Mouse (Mus musculus) WW6 (cell line): ENCODE data around the gene Fam98c.
"Not testable (repeated sequence)": the region's sequence is repeated elsewhere in the genome, so short reads cannot be mapped to it uniquely, and the experiment has no call there.

Experiments
- DNase-seq: peaks from one replicate; pipeline ENCODE4 v3.0.0-alpha.2; 2013; ENCODE audit warnings: low read depth, low spot score

Fam98c gene

DNA sequence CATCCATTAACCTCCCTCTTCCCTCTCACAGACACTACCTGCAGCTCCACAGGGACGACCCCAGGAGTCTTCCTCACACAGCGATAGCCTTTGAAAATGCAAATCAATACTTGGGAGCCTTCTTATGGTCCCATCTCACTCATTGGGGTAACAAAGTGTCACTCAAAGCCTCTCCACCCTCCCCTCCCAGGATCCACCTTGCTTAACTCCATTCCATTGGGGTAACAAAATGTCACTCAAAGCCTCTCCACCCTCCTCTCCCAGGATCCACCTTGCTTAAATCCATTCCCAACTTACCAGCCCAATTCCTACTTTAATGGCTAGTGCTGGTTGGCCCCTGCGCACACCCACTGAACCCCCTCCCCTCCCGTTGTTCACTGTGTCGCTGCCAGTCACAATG, 2.2 kb upstream of the Fam98c start:
- DNase-seq = peak; percentile 87

DNA sequence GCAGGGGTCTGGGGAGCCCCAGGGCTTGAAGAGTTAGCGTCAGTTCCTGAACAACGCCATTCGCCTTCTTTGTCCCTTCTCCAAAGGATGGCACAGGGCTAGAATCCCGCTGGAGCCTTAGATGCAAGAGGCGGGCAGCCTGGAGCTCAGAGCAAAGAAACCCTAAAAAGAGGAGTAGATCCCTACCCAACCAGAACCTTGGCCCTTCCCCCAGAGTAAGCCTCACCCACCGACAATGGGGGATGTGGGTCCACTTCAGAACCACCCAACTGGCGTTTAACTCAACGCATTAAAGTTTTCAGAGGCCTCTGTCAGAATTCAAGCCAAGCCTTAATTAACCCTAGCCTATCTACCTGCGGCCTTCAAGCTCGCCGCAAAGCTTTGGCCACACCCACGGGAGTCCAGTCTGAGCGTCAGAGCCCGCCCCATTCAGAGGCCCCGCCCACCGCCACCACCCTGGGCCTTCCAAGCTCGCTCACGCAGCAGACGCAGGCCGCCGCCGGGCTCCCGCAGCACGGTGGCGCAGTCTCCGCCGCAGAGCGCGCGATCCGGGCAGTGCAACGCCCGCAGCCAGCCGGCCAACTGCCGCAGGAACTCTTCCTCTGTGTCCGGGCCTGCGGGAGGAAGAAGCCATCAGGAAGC, 717 bp downstream of the Fam98c start:
- DNase-seq = no peak

DNA sequence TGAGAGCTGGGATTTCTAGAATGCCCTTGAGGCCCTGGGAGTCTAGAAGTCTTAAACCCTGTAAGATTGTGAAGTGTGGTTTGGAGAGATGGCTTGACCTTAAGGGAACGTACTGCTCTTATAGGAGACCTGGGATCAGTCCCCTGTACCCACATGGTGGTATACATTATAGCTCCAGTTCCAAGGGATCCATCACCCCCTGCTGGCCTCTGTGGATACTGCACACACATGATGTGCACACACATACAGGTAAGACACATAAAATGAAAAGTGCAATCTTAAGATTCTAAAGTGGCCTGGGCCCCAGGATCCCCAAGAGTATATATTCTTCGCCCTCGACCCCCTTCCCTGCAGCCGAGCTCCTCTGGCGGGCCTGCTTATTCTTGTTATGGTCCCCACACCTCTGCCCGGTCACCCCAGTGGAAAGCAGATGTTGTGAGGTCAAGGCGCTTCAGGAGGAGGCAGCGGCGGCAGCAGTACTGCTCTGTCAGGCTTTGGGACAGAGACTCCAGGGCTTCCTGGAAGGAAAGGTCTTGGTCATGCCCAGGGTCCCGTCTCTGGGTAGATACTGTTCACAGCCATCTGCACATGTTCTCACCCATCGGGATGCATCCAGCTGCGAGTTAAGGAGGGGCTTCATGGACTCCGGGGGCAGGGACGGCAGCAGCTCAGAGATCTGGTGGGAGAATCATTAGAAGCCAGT, 1.9 kb downstream of the Fam98c start:
- DNase-seq = no peak

DNA sequence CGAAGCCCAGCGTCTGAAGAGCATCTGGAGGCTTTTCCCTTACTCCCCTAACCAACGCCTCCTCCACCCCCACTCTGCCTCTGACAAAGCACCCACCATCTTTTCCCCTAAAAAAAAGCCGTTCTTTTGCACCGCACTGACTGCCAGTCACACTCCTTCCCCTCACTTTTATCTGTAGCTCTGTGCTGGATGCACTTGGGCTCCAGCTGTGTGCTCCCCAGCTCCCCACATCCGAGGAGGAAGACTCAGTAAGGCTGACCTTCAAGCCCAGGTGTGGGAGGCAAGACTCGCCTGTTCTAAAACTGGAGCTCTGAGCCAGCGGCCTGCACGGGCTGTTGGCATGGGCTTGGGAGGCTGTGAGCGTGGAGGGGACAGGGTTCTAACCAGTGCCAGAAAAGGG, 4.5 kb downstream of the Fam98c start:
- no peak for DNase-seq

DNA sequence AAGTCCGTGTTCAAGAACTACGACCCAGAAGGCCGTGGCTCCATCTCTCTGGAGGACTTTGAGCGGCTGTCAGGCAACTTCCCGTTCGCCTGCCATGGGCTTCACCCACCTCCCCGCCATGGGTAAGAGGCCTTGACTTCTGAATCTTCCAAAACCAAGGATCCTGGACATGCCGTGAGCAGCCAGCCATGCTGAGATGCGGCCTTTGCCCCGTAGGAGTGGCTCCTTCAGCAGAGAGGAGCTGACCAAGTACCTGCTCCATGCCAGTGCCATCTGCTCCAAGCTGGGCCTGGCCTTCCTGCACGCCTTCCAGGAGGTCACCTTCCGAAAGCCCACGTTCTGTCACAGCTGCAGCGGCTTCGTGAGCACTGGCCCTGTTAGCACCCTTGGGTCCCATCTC, 7.3 kb downstream of the Fam98c start:
- DNase-seq = no peak

DNA sequence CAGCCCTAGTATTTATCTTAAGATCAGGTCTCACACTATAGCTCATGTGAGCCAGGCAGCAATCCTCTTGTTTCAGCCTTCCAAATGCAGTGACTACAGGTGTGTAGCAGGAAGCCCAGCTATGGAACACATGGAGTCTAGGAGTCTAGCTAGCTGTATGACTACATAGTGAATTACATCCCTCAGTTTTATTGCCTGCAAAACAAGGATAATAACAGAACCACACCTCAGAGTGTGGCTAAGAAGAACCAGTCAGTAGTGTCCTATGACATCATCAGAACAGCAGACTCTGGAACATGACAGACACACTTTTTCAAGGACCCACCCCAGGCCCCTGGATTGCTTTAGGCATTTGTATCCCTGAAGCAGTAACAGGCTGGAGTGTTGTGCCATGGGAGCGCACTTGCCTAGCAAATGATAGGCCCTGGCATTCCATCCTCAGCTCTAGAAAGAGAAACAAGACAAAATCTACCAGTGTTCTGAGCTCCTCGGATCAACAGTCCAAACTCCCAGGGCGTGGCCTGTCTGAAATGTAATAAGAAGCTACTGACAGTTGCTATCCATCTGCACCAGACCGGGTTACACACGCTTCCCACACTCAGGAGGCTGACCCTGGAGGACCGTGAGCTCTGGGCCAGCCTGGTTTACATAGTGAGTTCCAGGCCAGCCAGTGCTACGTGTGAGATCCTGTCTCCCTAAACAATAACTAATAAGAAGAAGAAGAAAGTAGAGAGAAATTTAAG, 9.2 kb downstream of the Fam98c start:
- no peak for DNase-seq

DNA sequence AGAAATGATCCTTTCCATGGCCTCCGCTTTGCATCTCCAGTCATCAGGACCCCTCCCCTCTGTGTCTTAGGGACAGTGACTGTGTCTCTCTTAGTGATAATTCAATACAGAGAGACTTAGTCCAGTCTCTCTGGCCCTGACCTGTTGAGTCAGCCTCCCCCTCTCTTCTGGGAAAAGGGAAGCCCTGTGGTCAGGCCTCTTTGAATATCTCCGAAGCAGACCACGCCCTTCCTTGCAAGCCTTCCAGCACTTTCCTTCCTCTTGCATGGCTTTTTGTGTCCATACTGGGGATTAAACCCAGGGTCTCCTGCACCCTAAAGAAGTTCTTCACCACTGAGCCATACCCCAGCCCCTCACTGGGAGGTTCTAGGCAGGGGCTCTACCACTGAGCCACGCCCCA, 12.0 kb downstream of the Fam98c start:
- no peak for DNase-seq

DNA sequence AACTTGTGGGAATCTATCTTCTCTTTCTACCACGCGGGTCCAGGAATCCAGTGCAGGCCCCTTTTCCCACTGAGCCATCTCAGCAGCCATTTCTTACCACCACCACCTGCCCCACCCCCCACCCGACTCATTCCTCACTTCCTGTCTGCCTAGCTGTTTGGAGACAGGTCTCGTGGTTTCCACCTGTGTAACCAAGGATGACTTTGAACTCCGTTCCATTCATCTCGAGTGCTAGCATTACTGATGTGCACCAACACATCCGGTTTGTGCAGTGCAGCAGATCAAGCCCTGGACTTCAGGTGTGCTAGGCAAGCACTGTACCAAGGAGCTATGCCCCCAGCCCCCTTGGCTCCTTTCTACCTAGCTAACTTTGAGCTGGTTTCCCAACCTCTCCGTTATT, 14.6 kb downstream of the Fam98c start:
- DNase-seq = no peak

DNA sequence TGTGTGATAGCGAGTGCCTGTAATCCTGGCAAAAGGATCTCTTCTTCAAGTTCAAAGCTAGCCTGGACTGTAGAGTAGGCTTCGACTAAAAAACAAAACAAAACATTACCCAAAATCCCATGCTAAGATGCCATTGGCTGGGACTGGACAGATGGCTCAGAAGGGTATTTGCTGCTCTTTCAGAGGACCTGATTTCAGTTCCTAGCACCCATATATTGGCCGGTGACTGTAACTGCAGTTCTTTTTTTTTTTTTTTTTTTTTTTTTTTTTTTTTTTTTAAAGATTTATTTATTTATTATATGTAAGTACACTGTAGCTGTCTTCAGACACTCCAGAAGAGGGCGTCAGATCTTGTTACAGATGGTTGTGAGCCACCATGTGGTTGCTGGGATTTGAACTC, 16.8 kb downstream of the Fam98c start:
- not testable (repeated sequence) for DNase-seq

DNA sequence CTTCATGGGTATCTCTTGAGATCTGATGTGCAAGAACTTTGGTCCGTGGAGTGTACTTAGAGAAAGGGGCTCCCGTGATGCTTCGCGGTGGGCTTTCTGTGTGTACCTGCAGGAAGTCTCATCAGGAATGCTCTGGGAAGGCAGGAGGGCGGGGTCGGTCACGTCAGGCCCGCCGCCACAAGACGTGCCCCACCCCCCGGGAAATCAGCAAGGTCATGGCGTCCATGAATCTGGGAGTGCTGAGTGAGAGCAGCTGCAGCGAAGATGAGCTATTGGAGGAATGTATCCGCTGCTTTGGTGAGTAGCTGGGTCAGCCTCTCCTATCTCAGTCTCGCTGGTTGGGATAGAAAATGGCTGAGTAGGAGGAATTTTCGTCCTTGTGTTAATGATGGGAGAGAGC, 18.6 kb downstream of the Fam98c start:
- no peak for DNase-seq

DNA sequence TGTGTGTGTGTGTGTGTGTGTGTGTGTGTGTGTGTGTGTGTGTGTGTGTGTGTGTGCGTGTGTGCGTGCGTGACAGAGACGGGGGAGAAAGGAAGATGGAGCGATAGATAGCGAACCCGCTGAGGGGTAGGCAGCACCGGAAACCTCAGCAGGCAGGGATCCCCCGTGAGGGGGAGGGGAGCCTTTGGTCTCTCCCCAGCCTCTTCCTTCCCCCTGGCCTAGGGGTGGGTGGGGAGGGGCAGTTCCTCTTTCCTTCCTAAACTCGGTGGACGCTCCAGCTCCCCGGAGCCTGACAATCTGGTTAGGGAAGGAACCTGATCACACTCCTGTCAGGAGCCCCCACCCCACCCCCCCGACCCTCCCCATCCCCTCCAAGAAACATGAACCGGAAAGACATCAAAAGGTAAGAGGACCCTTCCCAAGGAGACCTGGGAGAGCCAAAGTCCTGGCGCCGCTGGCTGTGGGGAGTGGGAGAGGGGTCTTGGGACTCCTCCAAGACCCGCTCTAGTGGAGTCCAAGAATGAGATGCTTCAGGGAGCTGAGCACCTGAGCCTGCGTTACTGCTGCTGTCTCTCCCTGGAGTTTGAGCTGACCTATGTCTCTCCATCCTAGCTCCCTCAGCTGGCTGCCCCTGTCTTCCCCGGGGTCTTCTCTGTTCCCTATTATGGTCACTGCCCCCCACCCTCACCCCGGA, 21.2 kb downstream of the Fam98c start, which contains the start of gene Rasgrp4:
Gene Rasgrp4, plus strand, starts transcription at position 159 of the 694 bp plus-strand sequence.
- DNase-seq = no peak

DNA sequence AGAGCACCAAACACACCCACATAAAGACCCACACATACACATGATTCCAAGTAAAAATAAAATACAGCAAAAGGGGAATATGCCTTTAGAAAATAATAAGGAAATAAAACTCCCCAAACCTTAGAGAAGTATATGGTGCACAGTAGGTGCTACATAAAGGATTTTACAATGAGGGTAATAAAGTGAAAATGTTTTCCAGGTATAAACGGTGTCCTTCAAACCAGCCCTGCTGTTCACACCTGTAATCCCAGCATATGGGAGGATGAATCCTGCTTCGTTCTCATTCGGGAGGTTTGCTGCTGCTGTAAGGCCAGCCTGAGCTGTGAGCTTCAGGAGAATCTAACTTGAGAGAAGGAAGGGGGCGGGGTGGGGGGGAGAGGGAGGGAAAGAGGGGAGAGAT, 21.8 kb downstream of the Fam98c start:
- DNase-seq = no peak

DNA sequence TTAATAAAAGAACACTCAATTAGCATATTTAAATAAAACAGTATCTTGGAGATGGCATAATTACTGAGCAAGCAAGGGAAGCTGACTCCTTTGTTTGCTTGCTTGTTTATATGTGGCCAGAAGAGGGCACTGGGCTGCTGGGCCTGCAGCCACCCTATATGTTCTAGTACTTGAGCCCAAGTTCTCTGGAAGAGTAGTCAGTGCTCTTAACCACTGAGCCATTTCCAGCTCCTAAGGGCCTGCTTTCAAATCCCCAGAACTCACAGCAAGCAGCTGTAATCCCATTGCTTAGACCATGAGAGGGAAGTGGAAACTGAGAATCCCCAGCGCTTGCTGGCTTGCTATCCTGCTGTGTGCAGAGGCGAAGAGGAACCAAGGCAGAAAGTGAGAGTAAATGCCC, 27.3 kb downstream of the Fam98c start:
- DNase-seq = no peak

DNA sequence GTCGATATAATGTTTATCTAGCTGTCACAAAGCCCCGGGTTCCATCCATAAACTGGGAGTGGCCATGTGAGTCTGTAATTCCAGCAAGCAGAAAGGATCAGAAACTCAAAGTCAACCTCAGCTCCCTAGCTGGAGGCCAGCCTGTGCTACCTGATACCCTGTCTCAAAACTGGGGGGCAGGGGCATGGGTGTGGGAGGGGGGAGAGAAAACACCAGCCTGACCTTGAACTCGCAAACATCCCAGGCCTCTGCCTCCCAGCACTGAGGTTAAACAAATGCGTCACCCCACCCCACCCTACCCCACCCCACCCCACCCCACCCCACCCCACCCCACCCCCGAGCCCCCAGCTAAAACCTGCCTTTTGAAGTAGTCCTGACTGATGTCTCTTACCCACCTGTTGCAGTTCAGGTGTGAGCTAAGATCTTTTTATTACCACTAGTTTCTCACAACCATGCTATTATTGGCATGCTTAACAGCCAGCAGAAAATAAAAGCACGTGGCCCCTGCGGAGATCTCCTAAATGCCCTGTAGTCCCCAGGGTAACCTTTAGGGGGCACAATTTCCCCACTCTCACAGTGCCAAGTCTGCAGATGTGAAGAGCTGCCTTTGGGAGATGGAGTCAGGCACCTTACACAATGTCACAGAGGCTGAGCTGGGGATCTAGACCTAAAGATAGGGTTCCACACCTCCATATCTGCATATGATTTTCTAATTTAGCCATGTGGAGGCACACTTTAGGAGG, 29.7 kb downstream of the Fam98c start:
- peak; percentile 52 for DNase-seq

DNA sequence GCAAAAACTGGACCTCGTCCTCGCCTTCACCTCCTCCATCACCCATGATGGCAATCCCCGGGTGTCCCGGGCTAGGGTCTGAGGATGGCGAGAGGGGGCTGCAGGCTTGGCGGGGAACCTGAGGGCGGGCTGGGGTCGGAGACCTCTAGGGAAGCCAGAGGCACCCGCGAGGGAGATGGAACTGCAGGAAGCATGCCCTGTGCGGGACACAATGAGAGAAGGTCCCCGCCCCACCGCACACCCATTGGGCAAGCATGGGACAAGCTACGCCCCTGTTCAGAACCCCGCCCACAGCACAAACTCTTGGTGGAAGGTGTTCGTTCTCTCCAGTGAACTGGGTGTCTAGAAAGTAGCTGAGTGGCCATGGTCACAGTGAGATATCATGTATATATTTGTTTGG, 31.1 kb downstream of the Fam98c start, which contains the start of gene Ryr1:
Gene Ryr1, minus strand, starts transcription at position 210 of the 400 bp plus-strand sequence.
- peak; percentile 68 for DNase-seq

DNA sequence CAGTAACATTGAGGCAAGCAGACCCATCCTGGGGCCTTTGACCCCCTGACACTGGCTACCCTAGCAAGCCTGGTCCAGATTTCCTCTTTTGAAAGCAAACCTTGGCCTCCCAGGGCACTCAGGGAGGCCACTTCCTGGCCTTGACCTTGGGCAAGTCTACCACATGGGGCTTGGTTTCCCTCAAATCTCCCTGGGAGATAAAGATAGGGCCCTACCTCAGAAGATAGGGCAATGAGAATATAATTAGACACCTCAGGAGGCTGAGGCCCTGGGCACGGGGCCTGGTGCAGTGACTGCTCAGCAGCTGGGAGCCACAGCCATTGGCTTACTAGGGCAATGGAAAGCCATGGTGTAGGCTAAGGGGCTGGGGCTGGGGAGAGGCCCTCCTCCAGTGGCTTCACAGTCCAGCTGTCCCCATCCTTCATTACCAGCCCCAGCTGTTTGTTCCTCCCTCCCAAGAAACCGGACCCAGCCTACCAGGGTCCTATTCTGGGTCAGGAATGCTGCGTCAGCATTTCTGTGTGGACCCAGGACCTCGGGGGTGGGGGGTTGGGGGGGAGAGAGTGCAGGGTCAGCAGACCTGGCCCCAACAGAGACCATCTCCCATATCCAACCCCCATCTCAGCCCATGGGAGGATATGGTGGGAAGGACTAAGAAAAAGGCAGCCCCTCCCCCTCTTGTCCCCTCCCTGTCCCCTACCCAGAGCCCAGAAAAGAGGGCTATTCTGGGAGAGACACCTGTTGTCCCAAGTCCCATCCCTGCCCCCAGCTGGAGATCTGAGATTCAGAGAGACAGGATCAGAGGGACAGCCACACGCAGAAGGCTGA, 32.3 kb downstream of the Fam98c start:
- DNase-seq = no peak

DNA sequence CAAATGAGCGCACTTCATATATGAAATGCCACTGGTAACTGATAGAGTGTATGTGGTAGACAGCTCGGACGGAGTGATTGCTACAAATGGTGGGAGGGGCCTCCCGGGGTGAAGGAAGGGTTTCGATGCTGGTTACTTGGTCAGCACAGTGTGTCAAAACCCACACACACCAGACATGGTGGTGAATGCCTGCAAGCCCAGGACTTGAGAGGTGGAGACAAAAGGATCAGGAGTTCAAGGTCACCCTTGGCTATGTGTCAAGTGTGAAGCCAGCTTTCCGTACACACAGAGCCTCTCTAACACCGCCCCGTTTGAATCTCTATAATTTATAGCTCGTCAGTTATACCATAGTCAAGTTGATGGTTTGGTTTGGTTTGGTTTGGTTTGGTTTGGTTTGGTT, 33.2 kb downstream of the Fam98c start:
- no peak for DNase-seq

DNA sequence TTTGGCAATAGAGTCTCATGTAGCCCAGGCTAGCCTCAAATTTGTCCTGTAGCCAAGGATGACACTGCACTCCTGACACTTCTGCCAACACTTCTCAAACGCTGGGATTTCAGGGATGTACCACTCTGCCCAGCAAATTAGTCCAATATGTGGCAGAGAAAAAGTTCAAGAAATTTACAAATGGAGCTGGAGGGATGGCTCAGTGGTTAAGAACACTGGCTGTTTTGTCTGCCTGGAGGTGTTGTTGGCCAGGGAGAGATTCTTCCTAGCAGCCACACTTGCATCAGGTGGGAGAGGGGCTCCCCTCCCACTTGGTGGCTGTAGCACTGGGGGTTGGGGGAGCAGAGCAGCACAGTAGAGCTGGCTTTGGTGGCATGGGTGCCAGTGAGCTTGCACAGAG, 36.5 kb downstream of the Fam98c start:
- no peak for DNase-seq

DNA sequence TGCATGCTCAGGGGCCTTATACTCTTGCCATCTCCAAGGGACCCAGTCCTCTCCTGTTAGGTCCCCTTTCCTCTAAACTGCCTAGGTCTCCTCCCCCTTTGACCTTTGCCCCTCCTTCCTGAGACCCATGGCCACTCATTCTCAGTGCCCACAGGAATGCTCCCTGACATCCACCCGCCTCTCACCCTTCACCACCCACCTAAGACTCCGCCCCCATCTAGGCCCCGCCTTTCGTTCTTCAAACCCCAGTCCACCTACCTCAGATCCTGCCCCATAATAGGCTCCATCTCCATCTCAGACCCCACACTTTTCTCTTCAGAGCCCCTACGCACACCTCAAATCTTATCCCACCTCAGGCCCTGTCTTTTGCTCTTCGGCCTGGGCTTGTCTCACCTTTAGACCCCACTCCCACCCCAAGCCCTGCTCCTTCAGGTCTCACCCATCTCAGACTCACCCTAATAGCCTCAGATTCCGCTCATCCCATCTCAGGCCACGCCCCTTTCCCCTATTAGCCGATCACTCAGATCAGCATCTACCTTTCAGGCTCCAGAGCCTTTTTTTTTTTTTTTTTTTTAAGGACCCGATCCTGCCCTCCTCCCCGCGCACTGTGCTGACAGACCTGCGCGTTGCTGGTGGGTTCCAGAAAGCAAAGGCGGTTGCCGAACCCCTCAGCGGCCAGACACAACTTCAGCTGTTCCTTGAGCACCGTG, 37.7 kb downstream of the Fam98c start:
- DNase-seq = no peak
